Mouse (Mus musculus) myocyte (in vitro differentiated cells): ENCODE results near the gene Gsk3a.

Experiments used
- E2F4 ChIP-seq: IDR thresholded peaks from one replicate; pipeline ENCODE4 v1.6.1; 2011; ENCODE audit warnings: mild to moderate bottlenecking, control low read depth, moderate library complexity; ENCODE audit not compliant: insufficient read depth
- MYOD1 ChIP-seq, 3 experiments: IDR thresholded peaks; one replicate each; pipeline ENCODE4 v1.6.1; 2011; ENCODE audit warnings: control low read depth in 2 of 3, low read depth in 2 of 3, mild to moderate bottlenecking in 2 of 3, moderate library complexity in 1 of 3; ENCODE audit not compliant: insufficient read length in 2 of 3, control insufficient read depth in 1 of 3
- POLR2A ChIP-seq: IDR thresholded peaks from one replicate; pipeline ENCODE4 v1.6.1; 2011; ENCODE audit warnings: low read depth, mild to moderate bottlenecking, control low read depth, moderate library complexity; ENCODE audit not compliant: insufficient read length
- TCF12 ChIP-seq: IDR thresholded peaks from one replicate; pipeline ENCODE4 v1.6.1; 2011; ENCODE audit warnings: mild to moderate bottlenecking, control low read depth; ENCODE audit not compliant: poor library complexity, insufficient read depth, severe bottlenecking
- USF1 ChIP-seq: IDR thresholded peaks from one replicate; pipeline ENCODE4 v1.6.1; 2011; ENCODE audit warnings: low read depth, mild to moderate bottlenecking, control low read depth, moderate library complexity

GRCm38 (mm10) chr7:25238015-25238706 is 510 bp upstream of the Gsk3a start:
- peak; percentile 41 for TF ChIP-seq POLR2A
- no peak for TF ChIP-seq MYOD1 (IDR thresholded peaks at IDR 0.05; ENCODE audit: control insufficient read depth in 1 of 3, insufficient read length in 2 of 3, low read depth in 2 of 3)
- TF ChIP-seq USF1: no peak
- TF ChIP-seq E2F4: no peak
- no peak for TF ChIP-seq TCF12
